Mouse (Mus musculus): Measurements from ENCODE around the gene Slc50a1.

- TF ChIP-seq POLR2A (IDR thresholded peaks at IDR 0.05; ENCODE audit: insufficient read length, low read depth) (no peak), SRF (IDR thresholded peaks at IDR 0.05; ENCODE audit: control insufficient read depth, insufficient read length, low read depth) (no peak), USF1 (IDR thresholded peaks at IDR 0.05; ENCODE audit: low read depth) (no peak), MYOD1 (IDR thresholded peaks at IDR 0.05; ENCODE audit: control insufficient read depth in 1 of 3, insufficient read length in 2 of 3, low read depth in 2 of 3) (no peak)
Measured at GRCm38 (mm10) chr3:89218271-89218670, 52.1 kb downstream of the Slc50a1 start.

Measured in myocyte (in vitro differentiated cells).